Mouse (Mus musculus) liver, embryonic 16.5 days (tissue): ENCODE data around the gene Gamt. TPM values are rescaled to one million over a fixed set of nuclear protein-coding genes. Genes with fewer than 3 reads are reported as not detected.
"Not testable (repeated sequence)": the region's sequence is repeated elsewhere in the genome, so short reads cannot be mapped to it uniquely, and the experiment has no call there.

Source experiments
- ATAC-seq: fragments of 200-750 bp; cut with Nextera tagmentation; 2 replicates; pipeline ENCODE4 v1.8.0; 2017; ENCODE audit warnings: low read depth, mild to moderate bottlenecking, moderate number of reproducible peaks, moderate library complexity
- H3K27ac ChIP-seq: fragments of 300-500 bp; sonication (generic); 2 replicates; pipeline ENCODE4 v1.5.1; 2014; ENCODE audit warnings: mild to moderate bottlenecking, low read length
- H3K27me3 ChIP-seq: fragments of 300-500 bp; sonication (generic); 2 replicates; pipeline ENCODE4 v1.6.1; 2014; ENCODE audit warnings: low read depth, low read length, mixed read lengths; ENCODE audit not compliant: control insufficient read depth, insufficient read depth
- H3K36me3 ChIP-seq: fragments of 300-500 bp; sonication (generic); 2 replicates; pipeline ENCODE4 v1.6.1; 2014; ENCODE audit warnings: mild to moderate bottlenecking; ENCODE audit not compliant: control insufficient read depth, insufficient read depth
- H3K4me1 ChIP-seq: fragments of 300-500 bp; sonication (generic); 2 replicates; pipeline ENCODE4 v1.6.1; 2014; ENCODE audit warnings: low read depth, low read length, mixed read lengths; ENCODE audit not compliant: control insufficient read depth
- H3K4me2 ChIP-seq: fragments of 300-500 bp; sonication (generic); 2 replicates; pipeline ENCODE4 v1.6.1; 2014; ENCODE audit warnings: low read depth, low read length, mixed read lengths
- H3K4me3 ChIP-seq: fragments of 300-500 bp; sonication (generic); 2 replicates; pipeline ENCODE4 v1.5.1; 2014; ENCODE audit warnings: low read depth, mild to moderate bottlenecking, low read length
- H3K9ac ChIP-seq: fragments of 300-500 bp; sonication (generic); 2 replicates; pipeline ENCODE4 v1.6.1; 2014; ENCODE audit warnings: low read depth, low read length
- H3K9me3 ChIP-seq: fragments of 300-500 bp; sonication (generic); replicated peaks from 2 replicates; pipeline ENCODE4 v1.6.1; 2016; ENCODE audit warnings: low read length; ENCODE audit not compliant: control insufficient read depth
- WGBS: fragments of 180-500 bp; shearing (Covaris S2); extraction: QIAGEN DNeasy Blood & Tissue Kit; methylation state at CpG from one replicate; pipeline ENCODE4 v1.1.7; 2014; ENCODE audit not compliant: insufficient replicate concordance; 5-methylcytosine and 5-hydroxymethylcytosine counted together
- polyA plus RNA-seq: library from polyadenylated mRNA; unstranded; fragments of >200 nt; fragmentation: Nextera tagmentation; extraction: Ambion mirVana; gene quantifications from 2 replicates; pipeline ENCODE4 v1.2.1, GENCODE M21; 2015

Gene Gamt
- polyA plus RNA-seq, 1 experiment from 2014 or later, result 166 TPM

DNA sequence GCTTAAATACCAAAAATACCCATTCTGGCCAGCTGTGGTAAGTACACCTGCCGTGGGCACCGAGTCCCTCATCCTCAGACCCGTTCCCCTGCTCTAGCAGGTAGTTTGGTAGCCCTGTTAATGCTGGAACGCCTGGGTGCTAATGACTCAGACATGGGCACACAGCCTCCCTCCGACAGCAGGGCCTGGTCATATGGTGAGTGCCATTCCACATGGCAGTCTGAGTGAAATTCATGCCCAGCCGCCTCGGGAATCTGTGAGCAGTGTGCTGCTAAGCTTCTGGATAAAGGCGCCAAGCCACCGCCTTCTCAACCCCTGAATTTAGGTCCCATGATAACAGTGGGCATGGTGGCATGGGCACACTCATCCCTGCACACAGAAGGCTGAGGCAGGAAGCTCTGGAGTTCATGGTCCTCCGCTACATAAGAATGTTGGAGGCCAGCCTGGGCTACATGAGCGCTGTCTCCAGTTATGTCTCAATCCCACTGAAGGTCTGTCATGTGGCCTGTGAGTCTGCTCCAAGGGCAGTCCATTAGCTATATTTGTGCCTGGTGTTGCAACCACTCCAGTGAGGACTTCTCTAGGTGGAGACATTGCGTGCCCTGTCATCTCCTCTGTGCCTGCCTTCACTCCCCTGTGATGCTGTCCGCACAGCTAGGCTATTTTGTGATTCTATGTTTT, 24.5 kb downstream of the Gamt start:
- H3K27me3 ChIP-seq, result no peaks in the 10 kb centered on the region
- H3K36me3 ChIP-seq, result peaks cover 35% of the 10 kb centered on the region
- no peak overlapping the region for H3K27ac ChIP-seq
- ATAC-seq, result no peak
- H3K4me3 ChIP-seq, result no peak overlapping the region
- WGBS, result 83% methylated on average over 13 of the region's 13 CpGs
- no peaks in the 10 kb centered on the region for H3K9me3 ChIP-seq
- H3K4me2 ChIP-seq, result no peak overlapping the region
- H3K9ac ChIP-seq, result no peak overlapping the region
- no peaks in the 10 kb centered on the region for H3K4me1 ChIP-seq

- Histone ChIP-seq H3K27ac (no peak overlapping the region), H3K9me3 (no peaks in the 10 kb centered on the region), H3K27me3 (no peaks in the 10 kb centered on the region), H3K4me3 (peak overlapping the region; percentile 89; the same call in 1 of the 2 replicates), H3K4me1 (peaks cover 23% of the 10 kb centered on the region), H3K4me2 (peak overlapping the region; percentile 100), H3K9ac (peak overlapping the region; percentile 87), H3K36me3 (peaks cover 8% of the 10 kb centered on the region)
- 77% methylated on average over 15 of the region's 15 CpGs for WGBS
- no peak for ATAC-seq
Measured at GRCm38 (mm10) chr10:80227877-80228775, 32.7 kb downstream of the Gamt start.

DNA sequence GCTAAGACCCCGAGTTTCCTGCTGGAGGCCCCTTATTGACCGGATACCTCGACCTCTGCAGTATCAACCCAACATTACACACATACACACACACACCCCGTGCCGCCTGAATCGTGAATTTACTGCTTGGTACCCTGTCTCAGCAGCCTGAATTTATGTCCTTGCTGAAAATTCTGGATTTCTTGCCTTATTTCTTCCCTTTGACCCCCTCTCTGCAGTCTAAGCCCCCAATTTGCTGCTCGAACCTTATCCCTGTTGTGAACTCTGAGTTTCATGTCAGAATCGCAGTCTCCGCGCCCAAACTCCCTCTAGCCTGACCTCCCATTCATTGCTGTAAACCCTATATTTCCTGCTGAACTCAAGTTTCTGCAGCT, 33.7 kb downstream of the Gamt start:
- Histone ChIP-seq H3K9me3 (no peaks in the 10 kb centered on the region), H3K27ac (peak overlapping the region; percentile 92), H3K4me2 (peak overlapping the region; percentile 100), H3K27me3 (no peaks in the 10 kb centered on the region), H3K4me3 (peak overlapping the region; percentile 89), H3K36me3 (peaks cover 8% of the 10 kb centered on the region), H3K4me1 (peaks cover 23% of the 10 kb centered on the region), H3K9ac (peak overlapping the region; percentile 87)
- ATAC-seq, result no peak
- WGBS, result 5% methylated on average over 10 of the region's 10 CpGs

- Histone ChIP-seq H3K27me3 (no peaks in the 10 kb centered on the region), H3K36me3 (peaks cover 8% of the 10 kb centered on the region), H3K9me3 (no peaks in the 10 kb centered on the region), H3K4me2 (peak within 1 kb of the TSS; percentile 100), H3K4me3 (peak within 1 kb of the TSS; percentile 89), H3K27ac (peak within 1 kb of the TSS; percentile 92), H3K4me1 (peaks cover 23% of the 10 kb centered on the region), H3K9ac (peak within 1 kb of the TSS; percentile 87)
- peak; percentile 99 for ATAC-seq
- WGBS, result under 1% methylated on average over 65 of the region's 75 CpGs
Measured at GRCm38 (mm10) chr10:80226416-80227165, 34.2 kb downstream of the Gamt start, which contains the start of gene Mum1. Mum1 (plus strand) TSS chr10:80226434.

- Histone ChIP-seq H3K9ac (peak overlapping the region; percentile 65), H3K9me3 (no peaks in the 10 kb centered on the region), H3K4me1 (peaks cover 23% of the 10 kb centered on the region), H3K27me3 (no peaks in the 10 kb centered on the region; the same call in 1 of the 2 replicates), H3K27ac (peak overlapping the region; percentile 76), H3K4me2 (peak overlapping the region; percentile 100), H3K36me3 (peaks cover 8% of the 10 kb centered on the region), H3K4me3 (peak overlapping the region; percentile 89)
- 3% methylated on average over 14 of the region's 14 CpGs for WGBS
- no peak for ATAC-seq
Measured at GRCm38 (mm10) chr10:80226071-80226415, 34.8 kb downstream of the Gamt start.

DNA sequence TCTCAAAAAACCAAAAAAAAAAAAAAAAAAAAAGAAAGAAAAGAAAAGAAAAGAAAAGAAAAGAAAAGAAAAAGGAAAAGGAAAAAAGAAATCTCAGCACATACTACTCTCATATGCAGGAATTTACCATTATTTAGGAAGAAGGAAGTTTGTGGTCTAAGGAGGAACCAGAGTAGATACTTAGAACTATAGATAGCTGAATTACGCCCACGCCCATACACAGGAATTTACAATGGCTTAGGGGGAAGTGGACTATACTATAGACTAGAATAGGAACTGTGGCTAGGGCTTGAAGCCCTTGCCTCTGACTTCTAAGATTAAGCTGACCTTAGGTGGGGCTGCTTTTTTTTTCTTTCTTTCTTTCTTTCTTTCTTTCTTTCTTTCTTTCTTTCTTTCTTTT, 37.7 kb downstream of the Gamt start:
- not testable (repeated sequence) for H3K4me2 ChIP-seq, H3K9me3 ChIP-seq, H3K36me3 ChIP-seq, H3K9ac ChIP-seq, ATAC-seq, H3K27me3 ChIP-seq, H3K4me3 ChIP-seq, H3K27ac ChIP-seq
- H3K4me1 ChIP-seq, result peaks cover 20% of the 10 kb centered on the region
- WGBS, result 17% methylated on average over 2 of the region's 2 CpGs

GRCm38 (mm10) chr10:80220676-80221075, 40.1 kb downstream of the Gamt start:
- H3K4me2 ChIP-seq, result no peak overlapping the region
- no peaks in the 10 kb centered on the region; the same call in 1 of the 2 replicates for H3K27me3 ChIP-seq
- H3K27ac ChIP-seq, result no peak overlapping the region
- H3K4me1 ChIP-seq, result peaks cover 2% of the 10 kb centered on the region
- no peaks in the 10 kb centered on the region for H3K36me3 ChIP-seq
- WGBS, result 50% methylated on average over 7 of the region's 9 CpGs
- H3K9ac ChIP-seq, result no peak overlapping the region
- no peak for ATAC-seq
- H3K9me3 ChIP-seq, result no peaks in the 10 kb centered on the region
- no peak overlapping the region for H3K4me3 ChIP-seq

DNA sequence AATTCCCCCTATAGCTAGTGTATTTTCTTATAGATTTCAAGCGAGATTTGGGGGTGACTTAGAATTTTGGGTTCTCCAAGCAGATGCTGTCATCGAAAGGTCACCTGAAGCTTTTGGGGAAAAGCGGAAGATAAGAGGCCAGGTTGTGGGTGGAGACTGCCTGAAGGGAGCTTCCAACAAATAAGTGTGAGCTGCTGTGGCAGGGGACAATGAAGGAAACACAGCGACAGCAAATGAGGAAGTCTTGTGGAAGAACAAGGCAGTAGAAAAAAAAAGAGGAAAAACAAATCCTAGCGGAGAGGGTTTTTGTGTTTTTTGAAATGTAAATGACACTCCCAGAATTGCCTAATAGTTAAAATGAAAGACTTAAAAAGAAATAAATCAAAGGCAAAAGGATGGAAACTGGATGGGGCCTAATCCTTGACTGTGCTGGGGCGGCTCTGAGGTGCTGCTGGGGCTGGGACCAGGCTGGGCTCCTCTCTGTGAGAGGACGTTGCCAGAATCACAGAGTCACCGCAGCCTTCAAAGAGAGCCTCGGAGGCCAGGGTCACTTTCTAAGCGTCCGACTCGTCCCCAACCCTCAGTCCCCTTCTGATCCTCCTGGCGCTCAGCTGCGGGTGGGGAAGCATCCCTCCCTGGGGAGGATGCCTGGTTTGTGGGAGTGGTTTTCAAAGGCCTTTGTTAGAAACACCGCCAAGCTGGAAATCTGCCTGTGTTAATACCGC, 45.6 kb downstream of the Gamt start:
- no peak for ATAC-seq
- H3K4me3 ChIP-seq, result no peak overlapping the region
- no peaks in the 10 kb centered on the region for H3K9me3 ChIP-seq
- no peak overlapping the region for H3K27ac ChIP-seq
- no peak overlapping the region for H3K4me2 ChIP-seq
- WGBS, result 23% methylated on average over 16 of the region's 16 CpGs
- H3K9ac ChIP-seq, result no peak overlapping the region
- no peaks in the 10 kb centered on the region for H3K4me1 ChIP-seq
- H3K36me3 ChIP-seq, result no peaks in the 10 kb centered on the region
- H3K27me3 ChIP-seq, result no peaks in the 10 kb centered on the region
